Mouse (Mus musculus) midbrain, embryonic 10.5 days (tissue): ENCODE measurements around the gene Slc13a1. TPM values are rescaled to one million over a fixed set of nuclear protein-coding genes. Genes with fewer than 3 reads are reported as not detected.
A peak's percentile ranks its signal among the peaks of the same experiment; 100 is the strongest.

Experiments
- DNase-seq: peaks from one replicate; pipeline ENCODE4 v3.0.0-alpha.2; 2017; ENCODE audit warnings: low spot score
- H3K27ac ChIP-seq: fragments of 300-500 bp; sonication (generic); replicated peaks from 2 replicates; pipeline ENCODE4 v1.5.1; 2016; ENCODE audit warnings: mild to moderate bottlenecking
- H3K27me3 ChIP-seq: fragments of 300-500 bp; sonication (generic); 2 replicates; pipeline ENCODE4 v1.6.1; 2016; ENCODE audit warnings: low read depth, mild to moderate bottlenecking; ENCODE audit not compliant: poor library complexity, severe bottlenecking
- H3K36me3 ChIP-seq: fragments of 300-500 bp; sonication (generic); 2 replicates; pipeline ENCODE4 v1.6.1; 2016; ENCODE audit warnings: mild to moderate bottlenecking, moderate library complexity
- H3K4me1 ChIP-seq: fragments of 300-500 bp; sonication (generic); 2 replicates; pipeline ENCODE4 v1.6.1; 2016
- H3K4me3 ChIP-seq: fragments of 300-500 bp; sonication (generic); 2 replicates; pipeline ENCODE4 v1.5.1; 2016; ENCODE audit warnings: mild to moderate bottlenecking, moderate library complexity
- H3K9me3 ChIP-seq: fragments of 300-500 bp; sonication (generic); replicated peaks from 2 replicates; pipeline ENCODE4 v1.6.1; 2016; ENCODE audit warnings: mild to moderate bottlenecking
- whole genome bisulfite sequencing: fragments of 180-500 bp; shearing (Covaris S2); methylation state at CpG from one replicate; pipeline ENCODE4 v1.1.7; 2016; 5-methylcytosine and 5-hydroxymethylcytosine counted together
- polyA plus RNA-seq: library from polyadenylated mRNA; unstranded; fragments of >200 nt; fragmentation: Nextera tagmentation; extraction: Ambion mirVana; gene quantifications from 2 replicates; pipeline ENCODE4 v1.2.1, GENCODE M21; 2016

Gene Slc13a1
- polyA plus RNA-seq, 1 experiment from 2014 or later, result 0.11 TPM

- no peak for DNase-seq
- H3K36me3 ChIP-seq, result no peaks in the 10 kb centered on the region
- 81% methylated on average over 4 of the region's 4 CpGs for WGBS
- no peaks in the 10 kb centered on the region for H3K4me1 ChIP-seq
- H3K4me3 ChIP-seq, result no peak overlapping the region
- no peaks in the 10 kb centered on the region for H3K27me3 ChIP-seq
- H3K27ac ChIP-seq, result no peak overlapping the region
- no peaks in the 10 kb centered on the region for H3K9me3 ChIP-seq
These were observed 13.0 kb downstream of the Slc13a1 start for GRCm38 (mm10) chr6:24154901-24155300.

GRCm38 (mm10) chr6:24132951-24133350, 34.9 kb downstream of the Slc13a1 start:
- Histone ChIP-seq H3K4me1 (no peaks in the 10 kb centered on the region), H3K27me3 (no peaks in the 10 kb centered on the region), H3K9me3 (no peaks in the 10 kb centered on the region), H3K36me3 (no peaks in the 10 kb centered on the region), H3K4me3 (no peak overlapping the region), H3K27ac (no peak overlapping the region)
- DNase-seq, result no peak
- WGBS, result 91% methylated on average over 4 of the region's 4 CpGs

GRCm38 (mm10) chr6:24122632-24123031, 45.3 kb downstream of the Slc13a1 start:
- no peak overlapping the region for H3K27ac ChIP-seq
- DNase-seq, result no peak
- H3K27me3 ChIP-seq, result no peaks in the 10 kb centered on the region
- H3K9me3 ChIP-seq, result no peaks in the 10 kb centered on the region
- H3K4me3 ChIP-seq, result no peak overlapping the region
- H3K4me1 ChIP-seq, result no peaks in the 10 kb centered on the region
- H3K36me3 ChIP-seq, result no peaks in the 10 kb centered on the region

- Histone ChIP-seq H3K9me3 (0 out of 2 replicates have a peak, but pooled peaks cover 7% of the 10 kb centered on the region), H3K27me3 (no peaks in the 10 kb centered on the region), H3K27ac (no peak overlapping the region), H3K4me1 (no peaks in the 10 kb centered on the region), H3K4me3 (no peak overlapping the region), H3K36me3 (no peaks in the 10 kb centered on the region)
- no peak for DNase-seq
- WGBS, result 94% methylated on average over 8 of the region's 8 CpGs
These were observed 56.3 kb downstream of the Slc13a1 start for GRCm38 (mm10) chr6:24111614-24112013.

GRCm38 (mm10) chr6:24108471-24108870, 59.4 kb downstream of the Slc13a1 start:
- no peak for DNase-seq
- H3K4me1 ChIP-seq, result peaks cover 21% of the 10 kb centered on the region
- no peak overlapping the region for H3K27ac ChIP-seq
- 92% methylated on average over 4 of the region's 4 CpGs for WGBS
- no peaks in the 10 kb centered on the region for H3K27me3 ChIP-seq
- H3K4me3 ChIP-seq, result no peak overlapping the region
- no peaks in the 10 kb centered on the region for H3K36me3 ChIP-seq
- H3K9me3 ChIP-seq, result 0 out of 2 replicates have a peak, but pooled peaks cover 7% of the 10 kb centered on the region

GRCm38 (mm10) chr6:24106157-24106556, 61.7 kb downstream of the Slc13a1 start:
- Histone ChIP-seq H3K27me3 (no peaks in the 10 kb centered on the region), H3K27ac (peak overlapping the region; percentile 39; the same call in 1 of the 2 replicates), H3K4me3 (no peak overlapping the region), H3K9me3 (0 out of 2 replicates have a peak, but pooled peaks cover 7% of the 10 kb centered on the region), H3K36me3 (no peaks in the 10 kb centered on the region), H3K4me1 (peaks cover 21% of the 10 kb centered on the region)
- WGBS, result 29% methylated on average over 3 of the region's 3 CpGs
- no peak for DNase-seq

GRCm38 (mm10) chr6:24105681-24106080, 62.2 kb downstream of the Slc13a1 start:
- peak overlapping the region; percentile 39; the same call in 1 of the 2 replicates for H3K27ac ChIP-seq
- H3K36me3 ChIP-seq, result no peaks in the 10 kb centered on the region
- peaks cover 21% of the 10 kb centered on the region for H3K4me1 ChIP-seq
- no peak overlapping the region for H3K4me3 ChIP-seq
- no peak for DNase-seq
- no peaks in the 10 kb centered on the region for H3K27me3 ChIP-seq
- WGBS, result 24% methylated on average over 5 of the region's 5 CpGs
- H3K9me3 ChIP-seq, result 0 out of 2 replicates have a peak, but pooled peaks cover 7% of the 10 kb centered on the region

- Histone ChIP-seq H3K27me3 (no peaks in the 10 kb centered on the region), H3K9me3 (no peaks in the 10 kb centered on the region), H3K36me3 (no peaks in the 10 kb centered on the region), H3K4me3 (no peak overlapping the region), H3K4me1 (peaks cover 19% of the 10 kb centered on the region), H3K27ac (no peak overlapping the region)
- WGBS, result 89% methylated on average over 1 of the region's 1 CpGs
- no peak for DNase-seq
These were observed 66.6 kb downstream of the Slc13a1 start for GRCm38 (mm10) chr6:24101281-24101680.

GRCm38 (mm10) chr6:24100705-24101104, 67.2 kb downstream of the Slc13a1 start:
- WGBS, result 65% methylated on average over 5 of the region's 5 CpGs
- DNase-seq, result no peak

GRCm38 (mm10) chr6:24097400-24097799, 70.5 kb downstream of the Slc13a1 start:
- Histone ChIP-seq H3K4me1 (no peaks in the 10 kb centered on the region), H3K27me3 (no peaks in the 10 kb centered on the region), H3K36me3 (no peaks in the 10 kb centered on the region), H3K9me3 (no peaks in the 10 kb centered on the region), H3K4me3 (no peak overlapping the region), H3K27ac (no peak overlapping the region)
- DNase-seq, result no peak

More at GRCm38 (mm10) chr6:24100705-24101104, 67.2 kb downstream of the Slc13a1 start:
- Histone ChIP-seq H3K27ac (no peak overlapping the region), H3K9me3 (no peaks in the 10 kb centered on the region), H3K27me3 (no peaks in the 10 kb centered on the region), H3K36me3 (no peaks in the 10 kb centered on the region), H3K4me1 (peaks cover 13% of the 10 kb centered on the region), H3K4me3 (no peak overlapping the region)

GRCm38 (mm10) chr6:24076089-24076488, 91.8 kb downstream of the Slc13a1 start:
- no peak for DNase-seq
- WGBS, result 77% methylated on average over 2 of the region's 2 CpGs
- Histone ChIP-seq H3K27ac (no peak overlapping the region), H3K4me1 (no peaks in the 10 kb centered on the region), H3K4me3 (no peak overlapping the region), H3K27me3 (no peaks in the 10 kb centered on the region), H3K9me3 (no peaks in the 10 kb centered on the region), H3K36me3 (no peaks in the 10 kb centered on the region)

- WGBS, result 82% methylated on average over 4 of the region's 4 CpGs
- H3K4me3 ChIP-seq, result no peak overlapping the region
- no peaks in the 10 kb centered on the region for H3K36me3 ChIP-seq
- DNase-seq, result no peak
- no peaks in the 10 kb centered on the region for H3K9me3 ChIP-seq
- no peaks in the 10 kb centered on the region for H3K27me3 ChIP-seq
- H3K27ac ChIP-seq, result no peak overlapping the region
- no peaks in the 10 kb centered on the region for H3K4me1 ChIP-seq
These were observed 95.1 kb downstream of the Slc13a1 start for GRCm38 (mm10) chr6:24072804-24073203.

- H3K4me1 ChIP-seq, result peaks cover 9% of the 10 kb centered on the region; the same call in 1 of the 2 replicates
- H3K36me3 ChIP-seq, result no peaks in the 10 kb centered on the region
- 93% methylated on average over 3 of the region's 3 CpGs for WGBS
- no peak for DNase-seq
- H3K9me3 ChIP-seq, result no peaks in the 10 kb centered on the region
- H3K4me3 ChIP-seq, result no peak overlapping the region
- H3K27me3 ChIP-seq, result no peaks in the 10 kb centered on the region
- H3K27ac ChIP-seq, result no peak overlapping the region
These were observed 108.1 kb downstream of the Slc13a1 start for GRCm38 (mm10) chr6:24059754-24060153.

- no peak for DNase-seq
- 86% methylated on average over 4 of the region's 4 CpGs for WGBS
- Histone ChIP-seq H3K9me3 (no peaks in the 10 kb centered on the region), H3K36me3 (no peaks in the 10 kb centered on the region), H3K4me3 (no peak overlapping the region), H3K27ac (no peak overlapping the region), H3K27me3 (no peaks in the 10 kb centered on the region), H3K4me1 (peaks cover 9% of the 10 kb centered on the region; the same call in 1 of the 2 replicates)
These were observed 112.8 kb downstream of the Slc13a1 start for GRCm38 (mm10) chr6:24055086-24055485.
